Mouse (Mus musculus) heart, postnatal 0 days (tissue): ENCODE measurements around the gene Sphkap. TPM values are rescaled to one million over a fixed set of nuclear protein-coding genes. Genes with fewer than 3 reads are reported as not detected.

Experiments
- ATAC-seq: fragments of 200-750 bp; cut with Nextera tagmentation; 2 replicates; pipeline ENCODE4 v1.8.0; 2017; ENCODE audit warnings: low read depth, moderate number of reproducible peaks, moderate library complexity; ENCODE audit not compliant: insufficient read depth
- DNase-seq: peaks from one replicate; pipeline ENCODE4 v3.0.0-alpha.2; 2016; ENCODE audit warnings: low spot score
- H3K27ac ChIP-seq: fragments of 300-500 bp; sonication (generic); 2 replicates; pipeline ENCODE4 v1.5.1; 2014; ENCODE audit warnings: low read depth, mild to moderate bottlenecking
- H3K27me3 ChIP-seq: fragments of 300-500 bp; sonication (generic); 2 replicates; pipeline ENCODE4 v1.6.1; 2014; ENCODE audit warnings: low read length, mixed read lengths; ENCODE audit not compliant: control insufficient read depth, insufficient read depth
- H3K36me3 ChIP-seq: fragments of 300-500 bp; sonication (generic); replicated peaks from 2 replicates; pipeline ENCODE4 v1.6.1; 2014; ENCODE audit warnings: low read length, mixed read lengths; ENCODE audit not compliant: control insufficient read depth, insufficient read depth
- H3K4me1 ChIP-seq: fragments of 300-500 bp; sonication (generic); 2 replicates; pipeline ENCODE4 v1.6.1; 2014; ENCODE audit warnings: antibody characterized with exemption; ENCODE audit not compliant: control insufficient read depth, insufficient read depth
- H3K4me2 ChIP-seq: fragments of 300-500 bp; sonication (generic); 2 replicates; pipeline ENCODE4 v1.6.1; 2014; ENCODE audit warnings: low read depth, mild to moderate bottlenecking, low read length, moderate library complexity
- H3K4me3 ChIP-seq: fragments of 300-500 bp; sonication (generic); 2 replicates; pipeline ENCODE4 v1.5.1; 2014; ENCODE audit warnings: low read depth, low read length
- H3K9ac ChIP-seq: fragments of 300-500 bp; sonication (generic); replicated peaks from 2 replicates; pipeline ENCODE4 v1.6.1; 2014; ENCODE audit warnings: low read depth, low read length, mixed read lengths
- H3K9me3 ChIP-seq: fragments of 300-500 bp; sonication (generic); replicated peaks from 2 replicates; pipeline ENCODE4 v1.6.1; 2016; ENCODE audit warnings: low read length; ENCODE audit not compliant: control insufficient read depth
- CTCF ChIP-seq: IDR thresholded peaks from 2 replicates; pipeline ENCODE4 v1.5.1; 2016; ENCODE audit warnings: antibody characterized with exemption, control low read depth, low read depth
- EP300 ChIP-seq: IDR thresholded peaks from 2 replicates; pipeline ENCODE4 v1.6.1; 2016; ENCODE audit warnings: antibody characterized with exemption, low read depth
- WGBS: fragments of 180-500 bp; shearing (Covaris S2); extraction: QIAGEN DNeasy Blood & Tissue Kit; methylation state at CpG from one replicate; pipeline ENCODE4 v1.1.7; 2014; 5-methylcytosine and 5-hydroxymethylcytosine counted together
- polyA plus RNA-seq: library from polyadenylated mRNA; unstranded; fragments of >200 nt; fragmentation: Nextera tagmentation; extraction: Ambion mirVana; gene quantifications from 2 replicates; pipeline ENCODE4 v1.2.1, GENCODE M21; 2015
- total RNA-seq: library from RNA; depleted of rRNA; stranded (reverse); fragments of >200 nt; gene quantifications from 2 replicates; pipeline ENCODE4 v1.2.3, GENCODE M21; 2014; ENCODE audit warnings: low replicate concordance

The Sphkap gene
- total and polyA plus RNA-seq, 2 experiments from 2014 or later = 3.1 to 6.5 TPM

DNA sequence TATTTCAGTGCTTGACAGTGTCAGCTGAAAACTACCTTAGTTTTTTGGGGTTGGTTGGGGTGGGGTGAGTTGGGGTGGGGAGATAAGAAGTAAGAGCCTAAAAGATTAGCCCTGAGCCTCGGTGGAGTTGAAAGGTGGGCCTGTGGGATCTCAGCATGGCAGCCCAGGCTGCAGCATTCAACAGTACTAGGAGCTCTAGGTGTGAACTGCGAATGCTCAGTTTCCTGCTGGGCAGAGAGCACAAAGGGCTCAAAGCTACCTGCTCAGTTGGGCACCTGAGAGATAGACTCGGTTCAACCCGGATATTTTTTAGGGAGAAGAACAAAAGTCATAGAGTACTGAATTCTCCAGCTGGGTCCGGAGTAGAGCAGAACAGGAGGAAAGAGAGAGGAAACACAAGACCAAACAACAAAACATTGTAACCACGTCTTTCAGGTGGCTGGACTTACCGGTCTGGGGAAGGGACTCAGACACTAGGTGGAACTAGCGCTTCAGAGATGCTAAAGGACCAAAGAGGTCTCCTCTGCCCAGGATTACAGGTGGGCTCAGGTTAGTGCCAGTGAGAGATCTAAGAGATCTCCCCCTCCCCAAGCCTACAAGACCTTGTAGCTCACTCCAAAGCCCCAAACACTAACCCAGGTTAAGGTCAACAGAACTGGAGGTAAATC lies 984 bp downstream of the Sphkap start:
- ATAC-seq (no peak), DNase-seq (no peak)
- Histone ChIP-seq H3K9me3 (no peaks in the 10 kb centered on the region), H3K27me3 (no peaks in the 10 kb centered on the region), H3K4me2 (peak overlapping the region; percentile 76), H3K4me3 (peak overlapping the region; percentile 57), H3K9ac (peak overlapping the region; percentile 46; the same call in 1 of the 2 replicates), H3K4me1 (no peaks in the 10 kb centered on the region), H3K27ac (no peak overlapping the region), H3K36me3 (no peaks in the 10 kb centered on the region)
- WGBS = 10% methylated on average over 8 of the region's 8 CpGs
- peak; percentile 20; the same call in 1 of the 2 replicates for TF ChIP-seq CTCF
- TF ChIP-seq EP300 = no peak

DNA sequence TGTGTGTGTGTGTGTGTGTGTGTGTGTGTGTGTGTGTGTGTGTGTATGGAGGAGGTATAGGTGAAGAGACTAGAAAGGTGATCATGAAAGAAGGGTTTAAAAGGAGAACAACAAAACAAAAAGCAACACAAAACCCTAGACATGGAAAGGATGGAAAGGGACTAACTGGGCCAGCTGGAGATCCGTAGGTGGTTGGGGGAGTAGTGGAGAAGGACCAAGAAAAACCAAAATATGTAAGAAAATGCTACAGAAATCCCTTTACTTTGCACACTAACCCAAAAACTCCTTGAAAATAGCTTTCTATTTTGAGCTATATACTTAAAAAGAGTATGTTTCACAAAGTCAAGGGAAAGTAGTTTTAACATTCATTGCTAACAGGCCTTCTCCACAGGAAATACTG lies 6.9 kb downstream of the Sphkap start:
- no peak for TF ChIP-seq CTCF
- TF ChIP-seq EP300 = no peak
- no peaks in the 10 kb centered on the region for H3K4me1 ChIP-seq
- no peak overlapping the region for H3K4me2 ChIP-seq
- DNase-seq (no peak), ATAC-seq (no peak)
- no peak overlapping the region for H3K4me3 ChIP-seq
- H3K9me3 ChIP-seq = no peaks in the 10 kb centered on the region
- no peaks in the 10 kb centered on the region for H3K36me3 ChIP-seq
- H3K9ac ChIP-seq = no peak overlapping the region
- no peak overlapping the region for H3K27ac ChIP-seq
- 78% methylated on average over 1 of the region's 1 CpGs for WGBS
- no peaks in the 10 kb centered on the region for H3K27me3 ChIP-seq

DNA sequence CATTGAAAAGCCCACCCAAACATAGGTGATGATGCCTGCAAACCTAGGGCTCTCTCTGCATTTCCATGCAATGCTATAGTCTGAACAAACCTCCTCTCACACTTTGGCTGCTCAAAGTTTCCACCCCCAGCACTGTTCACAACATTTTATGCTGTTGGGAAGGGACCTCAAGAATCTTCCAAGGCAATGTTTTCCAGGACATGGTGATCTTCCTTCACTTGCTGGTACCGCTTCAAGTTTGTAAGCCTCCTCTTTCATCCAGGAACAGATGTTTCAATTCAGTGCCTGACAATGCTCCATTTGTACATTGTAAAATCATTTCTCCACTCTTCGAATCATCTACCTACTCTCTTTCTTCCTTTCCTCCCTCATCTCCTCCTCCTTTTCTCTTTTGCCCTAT lies 11.7 kb downstream of the Sphkap start:
- H3K9me3 ChIP-seq = no peaks in the 10 kb centered on the region
- H3K27me3 ChIP-seq = no peaks in the 10 kb centered on the region
- no peak overlapping the region for H3K9ac ChIP-seq
- WGBS = 82% methylated on average over 2 of the region's 2 CpGs
- H3K4me3 ChIP-seq = no peak overlapping the region
- ATAC-seq = no peak
- H3K4me2 ChIP-seq = no peak overlapping the region
- no peak for DNase-seq
- no peaks in the 10 kb centered on the region for H3K36me3 ChIP-seq
- TF ChIP-seq CTCF (no peak), EP300 (no peak)
- no peak overlapping the region for H3K27ac ChIP-seq
- peaks cover 6% of the 10 kb centered on the region; the same call in 1 of the 2 replicates for H3K4me1 ChIP-seq

DNA sequence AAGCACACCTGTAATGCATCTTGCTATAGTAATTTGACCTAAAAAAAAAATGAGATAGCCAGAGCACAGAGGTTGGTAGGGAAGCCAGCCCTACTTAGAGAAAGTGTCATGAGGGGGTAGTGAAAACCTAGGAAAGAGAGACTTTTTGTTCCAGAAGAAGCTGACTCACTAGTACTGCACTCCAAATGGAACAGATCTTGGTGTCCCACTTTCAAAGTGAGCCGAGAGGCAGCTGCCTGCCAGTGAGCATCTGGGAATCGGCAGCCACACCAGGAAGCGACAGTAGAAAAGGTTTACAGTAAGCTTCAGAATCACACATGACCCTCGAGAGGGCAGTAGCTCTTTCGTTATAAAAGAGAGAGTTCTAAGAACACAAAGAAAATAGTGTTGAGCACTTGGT lies 12.4 kb downstream of the Sphkap start:
- H3K27ac ChIP-seq = no peak overlapping the region
- H3K9ac ChIP-seq = no peak overlapping the region
- no peak for TF ChIP-seq CTCF
- no peak for TF ChIP-seq EP300
- no peak for ATAC-seq
- no peaks in the 10 kb centered on the region for H3K36me3 ChIP-seq
- WGBS = 48% methylated on average over 5 of the region's 5 CpGs
- H3K4me1 ChIP-seq = peaks cover 6% of the 10 kb centered on the region; the same call in 1 of the 2 replicates
- no peaks in the 10 kb centered on the region for H3K9me3 ChIP-seq
- no peak overlapping the region for H3K4me2 ChIP-seq
- no peaks in the 10 kb centered on the region for H3K27me3 ChIP-seq
- H3K4me3 ChIP-seq = no peak overlapping the region
- no peak for DNase-seq

DNA sequence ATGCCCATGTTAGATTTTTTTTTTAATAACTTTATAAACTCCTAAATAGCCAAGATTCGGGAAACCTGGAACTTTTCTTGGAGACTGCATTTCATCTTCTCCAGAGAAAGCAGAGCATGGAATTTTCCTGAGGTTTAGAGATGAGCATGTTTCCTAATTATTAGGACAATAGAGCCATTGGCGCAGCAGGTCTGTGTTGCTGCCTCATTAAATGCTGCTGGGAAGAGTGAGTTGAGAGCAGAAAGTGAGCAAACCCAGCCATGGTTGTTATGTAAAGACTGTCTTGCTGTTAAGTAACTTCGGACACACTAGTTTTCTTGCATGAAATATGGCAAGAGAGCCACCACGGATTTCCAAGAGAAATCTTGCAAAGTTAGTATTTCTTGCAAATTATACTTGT lies 18.6 kb downstream of the Sphkap start:
- TF ChIP-seq EP300 (no peak), CTCF (no peak)
- no peaks in the 10 kb centered on the region for H3K27me3 ChIP-seq
- no peak overlapping the region for H3K9ac ChIP-seq
- peaks cover 6% of the 10 kb centered on the region; the same call in 1 of the 2 replicates for H3K4me1 ChIP-seq
- no peak overlapping the region for H3K4me2 ChIP-seq
- no peaks in the 10 kb centered on the region for H3K9me3 ChIP-seq
- H3K27ac ChIP-seq = no peak overlapping the region
- H3K36me3 ChIP-seq = no peaks in the 10 kb centered on the region
- WGBS = 83% methylated on average over 4 of the region's 4 CpGs
- no peak overlapping the region for H3K4me3 ChIP-seq
- ATAC-seq = no peak
- no peak for DNase-seq

DNA sequence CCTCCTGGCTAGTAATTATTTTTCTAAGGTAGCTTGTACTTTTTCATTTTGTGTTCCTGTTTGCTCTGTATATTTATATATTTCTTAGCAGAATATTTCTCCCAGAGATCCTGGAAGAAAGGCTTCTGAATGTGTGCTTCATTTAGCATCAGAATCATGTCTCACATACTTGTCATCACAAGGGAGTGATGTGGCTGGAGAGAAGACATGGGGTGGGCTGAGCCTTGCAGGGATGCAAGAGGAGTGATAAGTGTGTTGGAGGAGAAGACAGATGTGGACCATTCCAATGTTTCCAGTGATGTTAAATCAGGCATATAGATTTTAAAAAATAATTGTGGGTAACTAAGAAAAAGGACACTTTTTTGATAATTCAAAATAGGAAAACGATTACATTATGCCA lies 30.6 kb downstream of the Sphkap start:
- no peak overlapping the region for H3K4me2 ChIP-seq
- H3K4me3 ChIP-seq = no peak overlapping the region
- H3K27ac ChIP-seq = no peak overlapping the region
- no peaks in the 10 kb centered on the region for H3K27me3 ChIP-seq
- H3K9me3 ChIP-seq = no peaks in the 10 kb centered on the region
- DNase-seq = no peak
- no peak for ATAC-seq
- WGBS = 41% methylated on average over 1 of the region's 1 CpGs
- no peaks in the 10 kb centered on the region for H3K36me3 ChIP-seq
- TF ChIP-seq CTCF (no peak), EP300 (no peak)
- no peaks in the 10 kb centered on the region for H3K4me1 ChIP-seq
- no peak overlapping the region for H3K9ac ChIP-seq
